Mouse (Mus musculus) MEL-GATA-1-ER (cell line): ENCODE measurements around the gene Hip1r.

Source experiments
- DNase-seq: peaks from one replicate; pipeline ENCODE4 v3.0.0-alpha.2; 2012; ENCODE audit warnings: low read depth; ENCODE audit errors: extremely low read depth

The Hip1r gene

DNA sequence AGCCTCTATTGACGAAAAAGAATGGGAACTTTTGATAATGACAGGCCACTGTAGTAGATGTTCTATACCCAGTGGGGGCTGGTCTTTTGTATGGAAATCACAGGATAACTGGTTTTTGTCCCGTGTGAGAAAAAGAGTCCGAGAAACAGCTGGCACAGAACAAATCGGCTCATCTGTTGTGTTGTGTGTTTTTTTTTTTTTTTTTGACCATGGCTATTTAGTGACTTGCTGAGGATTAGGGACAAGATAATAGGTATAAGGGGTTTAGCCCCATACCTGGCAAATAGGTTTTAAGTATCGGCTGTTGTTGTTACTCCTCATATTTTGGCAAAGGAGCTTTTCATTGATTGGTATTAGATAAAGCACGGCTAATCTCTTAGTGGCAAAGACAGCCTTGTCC lies 975 bp upstream of the Hip1r start:
- DNase-seq, result no peak

DNA sequence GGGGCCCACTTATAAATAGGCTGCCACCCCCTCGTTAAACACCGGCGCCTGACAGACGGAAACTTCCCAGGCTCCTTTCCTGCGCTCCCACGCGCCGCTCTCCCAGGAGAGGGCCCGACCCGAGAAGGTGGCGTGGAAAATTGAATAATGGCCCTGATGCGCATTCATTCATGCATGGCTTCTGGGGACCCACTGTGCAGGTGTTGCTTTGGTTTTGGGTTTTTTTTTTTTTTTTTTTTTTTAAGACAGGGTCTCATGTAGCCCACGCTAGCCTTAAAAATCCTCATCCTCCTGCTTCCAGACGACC lies 704 bp downstream of the Hip1r start:
- no peak for DNase-seq

DNA sequence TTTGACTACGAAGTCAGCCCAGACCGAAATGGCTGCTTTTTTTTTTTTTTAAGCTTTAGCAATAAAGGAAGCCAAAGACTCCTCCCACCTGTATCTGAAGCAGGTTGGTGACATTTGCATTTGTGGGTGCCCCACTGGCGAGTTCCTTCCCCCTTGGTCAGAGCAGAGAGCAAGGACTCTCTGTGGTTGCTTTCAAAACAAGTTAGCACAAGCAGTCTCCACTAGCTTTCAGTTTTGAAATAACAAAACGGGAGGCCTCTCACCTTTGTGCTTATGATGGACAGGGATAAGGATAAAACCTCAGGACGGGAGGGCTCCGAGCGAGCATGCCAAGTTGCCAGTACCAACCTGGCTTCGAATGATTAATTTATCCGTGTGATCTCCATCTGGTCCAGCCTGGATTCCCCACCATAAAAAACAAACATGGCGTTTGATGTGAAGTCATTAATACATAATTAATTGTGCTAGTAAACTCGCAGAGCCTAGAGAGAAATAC lies 1.2 kb downstream of the Hip1r start:
- peak; percentile 24 for DNase-seq

DNA sequence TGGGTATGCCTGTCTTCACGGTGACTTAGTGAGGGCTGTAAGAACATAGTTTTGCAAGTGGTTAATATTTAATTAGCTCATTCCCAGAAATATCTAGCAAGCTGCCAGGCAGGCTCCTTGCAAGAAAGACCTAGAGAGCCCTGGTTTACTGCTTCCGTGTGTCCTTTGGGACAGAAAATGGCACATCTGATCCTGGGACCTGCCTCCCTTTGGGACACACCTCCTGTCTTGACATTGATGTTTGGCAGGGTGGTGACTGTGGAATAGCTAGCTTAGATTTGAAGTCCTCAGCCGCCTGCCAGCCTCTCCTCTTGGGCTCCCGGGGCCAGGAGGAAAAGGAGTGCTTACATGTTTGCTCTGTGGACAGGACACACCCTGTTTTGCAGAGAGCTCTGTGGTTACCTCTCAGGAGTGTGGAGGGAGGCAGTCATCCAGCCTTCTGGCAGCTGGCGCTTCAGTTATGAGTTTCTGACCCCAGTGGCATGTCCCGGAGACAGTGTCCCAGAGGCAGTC lies 2.3 kb downstream of the Hip1r start:
- no peak for DNase-seq

DNA sequence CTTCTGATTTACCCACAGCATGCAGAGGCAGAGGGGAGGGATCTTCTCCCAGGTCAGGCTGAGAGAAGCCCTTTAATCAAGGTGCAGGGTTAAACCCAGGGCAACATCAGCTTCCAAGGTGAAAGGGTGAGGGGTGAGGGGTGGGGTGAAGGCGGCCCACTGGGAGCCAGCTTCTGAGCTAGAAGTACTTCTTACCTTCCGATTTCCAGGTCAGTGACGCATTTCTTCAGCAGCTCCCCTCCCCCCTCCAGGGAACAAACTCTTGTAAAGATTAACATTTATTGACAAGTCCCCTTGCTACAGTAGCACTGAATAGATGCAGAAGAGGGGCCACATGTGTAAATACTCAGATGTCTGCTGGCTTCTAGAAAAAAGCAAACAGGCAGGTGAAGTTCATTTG lies 3.8 kb downstream of the Hip1r start:
- no peak for DNase-seq

DNA sequence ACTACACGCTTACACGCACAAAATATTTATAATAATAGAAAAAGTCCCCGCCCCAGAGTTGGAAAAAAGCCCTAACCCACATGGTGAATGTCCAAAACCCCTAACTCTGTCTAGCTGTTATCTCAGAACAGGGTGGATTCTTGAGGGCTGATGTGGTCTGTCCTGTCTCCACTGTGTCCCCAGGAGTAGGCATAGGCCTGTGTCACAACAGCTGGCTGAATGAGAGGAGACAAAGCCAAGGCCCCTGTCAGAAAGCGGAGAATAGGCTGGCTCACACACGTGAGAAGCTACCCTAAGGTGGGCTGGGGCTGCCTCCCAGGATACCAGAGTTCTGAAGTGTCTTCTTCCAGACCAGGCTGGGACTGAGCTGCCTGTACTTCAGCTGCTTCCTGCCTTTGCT lies 4.7 kb downstream of the Hip1r start:
- DNase-seq, result no peak

DNA sequence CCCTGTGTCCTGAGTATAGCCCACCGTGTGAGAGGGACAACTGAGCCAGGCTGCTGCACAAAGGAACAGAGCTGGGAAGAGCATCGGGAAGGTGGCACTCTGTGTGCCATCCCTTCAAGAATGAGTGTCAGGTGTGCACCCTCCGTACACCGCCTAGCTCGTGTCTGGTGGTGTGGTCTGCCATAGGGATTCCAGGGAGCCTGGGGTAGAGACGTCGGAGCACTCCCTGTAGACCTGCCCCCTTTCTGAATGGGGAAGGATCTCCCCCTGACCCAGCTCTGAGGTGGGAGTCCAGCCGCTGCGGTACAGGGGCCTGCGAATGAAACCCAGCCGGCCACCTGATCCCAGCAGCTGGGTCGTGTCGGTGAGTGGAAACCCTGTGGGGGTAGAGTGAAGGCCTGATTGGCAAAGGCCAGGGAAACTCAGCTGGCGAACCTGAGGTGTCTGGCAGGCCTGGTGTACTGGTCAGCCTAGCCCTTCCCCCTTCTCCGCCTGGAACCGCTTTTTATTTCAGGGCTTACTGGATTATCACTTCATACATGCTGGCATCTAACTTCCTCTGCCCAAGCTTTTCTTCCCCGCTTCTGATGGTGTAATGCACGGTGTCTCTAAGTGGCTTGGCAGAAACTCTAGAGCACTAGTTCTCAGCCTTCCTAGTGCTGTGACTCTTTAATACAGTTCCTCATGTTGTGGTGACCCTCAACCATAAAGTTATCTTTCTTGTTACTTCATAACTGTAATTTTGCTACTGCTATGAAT lies 6.0 kb downstream of the Hip1r start:
- no peak for DNase-seq

DNA sequence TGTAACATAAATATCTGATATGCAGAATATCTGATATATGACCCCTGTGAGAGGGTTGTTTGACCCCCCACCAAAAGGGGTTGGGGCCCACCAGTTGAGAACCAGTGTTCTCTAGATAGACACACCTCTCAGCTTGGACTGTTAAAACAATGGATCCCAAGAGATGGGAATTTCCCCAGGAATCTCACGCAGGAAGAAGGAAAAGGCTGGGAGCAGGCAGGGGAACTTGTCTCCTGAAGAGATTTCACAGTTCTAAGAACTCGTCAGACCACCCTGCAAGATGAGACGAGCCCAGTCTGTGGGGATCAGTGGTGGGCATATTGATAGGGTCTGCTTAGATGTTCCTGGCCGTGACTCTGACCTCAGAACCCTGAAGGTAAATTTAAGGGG lies 6.5 kb downstream of the Hip1r start:
- no peak for DNase-seq

DNA sequence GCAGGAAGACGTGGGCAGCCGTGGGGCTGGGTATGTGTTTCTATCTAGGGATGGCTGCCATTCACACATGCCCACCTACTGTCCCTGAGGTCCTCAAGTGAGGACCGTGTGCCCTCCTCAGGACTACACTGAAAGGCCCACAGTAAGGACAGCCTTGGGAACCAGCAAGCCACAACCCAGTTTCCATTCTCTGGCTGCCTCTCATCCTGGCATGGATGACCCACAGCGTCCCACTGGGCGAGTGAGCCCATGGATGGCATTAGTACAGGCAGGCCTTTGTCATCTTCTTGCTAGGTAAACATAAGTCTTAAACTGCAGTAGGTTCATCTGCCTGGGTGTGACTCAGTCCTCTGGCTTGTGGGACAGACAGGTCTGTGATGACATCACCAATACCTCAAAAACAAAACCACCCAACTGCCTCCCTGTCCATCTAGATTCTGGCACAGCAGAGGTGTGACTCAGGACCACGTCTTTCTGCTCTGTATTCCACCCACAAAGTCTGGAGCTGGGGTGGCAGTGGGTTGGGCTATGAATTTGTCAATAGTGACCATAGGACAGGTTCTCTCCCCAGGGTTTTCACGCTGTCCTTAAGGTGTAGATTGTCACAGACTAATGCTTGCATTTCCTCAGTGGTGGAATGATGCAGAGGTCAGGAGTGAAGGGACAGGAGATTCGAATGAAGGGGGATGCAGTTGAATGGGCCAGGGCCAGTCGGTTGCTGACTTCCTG lies 7.3 kb downstream of the Hip1r start:
- no peak for DNase-seq

DNA sequence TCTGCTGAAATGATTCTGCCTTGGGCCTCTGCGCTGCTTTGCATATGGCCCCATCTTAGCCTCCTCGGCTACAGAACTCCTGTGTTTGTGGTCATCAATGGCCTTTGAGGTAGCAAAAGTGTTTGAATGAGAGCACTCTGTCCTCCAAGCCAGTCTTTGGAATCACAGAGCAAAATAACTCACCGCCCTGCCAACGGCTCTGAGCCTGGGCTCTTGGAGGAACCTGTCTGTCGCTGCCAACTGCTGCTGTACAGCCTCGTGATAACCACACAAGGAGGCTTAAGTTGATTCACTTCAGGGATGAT lies 7.8 kb downstream of the Hip1r start:
- DNase-seq, result no peak

DNA sequence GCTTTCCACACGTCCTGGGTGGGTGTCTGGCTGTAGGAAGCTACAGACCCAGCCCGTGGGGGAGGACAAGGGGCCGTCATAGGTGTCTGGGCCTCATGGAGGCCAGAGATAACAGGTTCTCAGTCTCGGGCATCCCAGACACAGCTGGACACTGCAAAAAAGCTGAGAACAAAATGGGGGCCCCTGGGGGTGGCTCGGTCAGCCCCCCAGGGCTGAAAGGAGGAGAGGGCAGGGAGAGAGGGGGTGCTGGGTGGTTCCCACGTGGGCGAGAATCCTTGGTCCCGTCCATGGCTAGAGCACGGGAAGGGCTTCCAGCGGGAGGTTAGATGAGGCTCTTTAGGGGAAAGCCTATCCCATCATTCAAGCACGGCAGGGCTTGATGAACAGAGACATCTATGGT lies 9.4 kb downstream of the Hip1r start:
- no peak for DNase-seq

DNA sequence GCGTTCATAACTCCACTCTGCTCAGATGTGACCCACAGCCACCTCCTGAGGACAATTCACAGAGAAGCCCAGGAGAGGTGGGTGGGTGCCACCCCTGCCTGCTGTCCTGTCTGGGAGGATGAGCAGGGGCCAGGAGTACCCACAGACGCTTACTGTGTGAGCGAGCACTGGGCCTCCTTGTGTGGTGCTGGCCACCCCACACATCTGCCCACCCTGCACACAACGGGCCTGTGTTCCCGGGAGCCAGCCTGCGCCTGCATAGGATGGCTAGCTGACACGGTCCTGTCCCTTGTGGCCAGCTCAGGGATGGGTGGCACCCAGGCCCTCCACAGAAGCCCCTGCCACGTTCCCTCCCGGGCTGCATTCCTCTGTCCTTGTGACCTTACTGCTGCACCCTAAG lies 12.0 kb downstream of the Hip1r start:
- DNase-seq, result no peak

DNA sequence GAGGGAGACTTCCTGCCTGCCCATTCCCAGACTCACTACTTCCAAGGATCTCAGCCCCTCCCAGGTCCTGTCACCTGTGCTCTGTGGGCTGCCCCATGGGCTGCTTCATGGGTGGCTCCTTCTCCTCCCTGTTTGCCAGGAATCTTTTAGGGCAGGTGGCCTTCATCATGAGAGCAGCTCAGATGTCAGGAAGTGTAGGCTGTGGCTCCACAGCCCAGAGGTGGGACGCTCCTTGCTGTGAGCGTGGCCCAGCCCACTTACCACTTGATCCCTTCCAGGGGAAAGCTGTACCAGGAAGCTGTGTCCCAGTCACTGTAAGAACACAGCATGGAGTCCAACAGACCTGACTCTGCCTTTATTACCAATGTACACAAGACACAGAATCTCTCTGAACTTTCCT lies 13.5 kb downstream of the Hip1r start:
- DNase-seq, result no peak

DNA sequence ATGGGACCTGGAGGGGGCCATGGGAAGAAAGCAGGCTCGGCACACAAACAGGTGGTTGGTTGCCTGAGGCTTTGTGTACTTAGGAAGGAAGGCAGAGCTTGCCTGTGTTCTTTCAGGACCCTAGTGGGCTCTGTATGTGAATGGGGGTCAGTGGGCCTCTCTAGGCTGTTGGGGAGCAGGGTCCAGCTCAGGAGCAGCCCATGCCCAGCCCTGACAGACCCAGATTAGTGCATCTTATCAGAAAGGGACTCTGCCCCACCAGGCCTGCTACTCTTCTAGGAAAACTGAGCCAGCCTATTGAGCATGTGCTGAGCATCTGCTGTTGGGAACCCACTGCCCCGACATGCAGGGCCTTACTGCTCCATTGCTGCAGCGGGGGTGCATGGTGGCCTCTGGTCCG lies 14.1 kb downstream of the Hip1r start:
- DNase-seq, result no peak

DNA sequence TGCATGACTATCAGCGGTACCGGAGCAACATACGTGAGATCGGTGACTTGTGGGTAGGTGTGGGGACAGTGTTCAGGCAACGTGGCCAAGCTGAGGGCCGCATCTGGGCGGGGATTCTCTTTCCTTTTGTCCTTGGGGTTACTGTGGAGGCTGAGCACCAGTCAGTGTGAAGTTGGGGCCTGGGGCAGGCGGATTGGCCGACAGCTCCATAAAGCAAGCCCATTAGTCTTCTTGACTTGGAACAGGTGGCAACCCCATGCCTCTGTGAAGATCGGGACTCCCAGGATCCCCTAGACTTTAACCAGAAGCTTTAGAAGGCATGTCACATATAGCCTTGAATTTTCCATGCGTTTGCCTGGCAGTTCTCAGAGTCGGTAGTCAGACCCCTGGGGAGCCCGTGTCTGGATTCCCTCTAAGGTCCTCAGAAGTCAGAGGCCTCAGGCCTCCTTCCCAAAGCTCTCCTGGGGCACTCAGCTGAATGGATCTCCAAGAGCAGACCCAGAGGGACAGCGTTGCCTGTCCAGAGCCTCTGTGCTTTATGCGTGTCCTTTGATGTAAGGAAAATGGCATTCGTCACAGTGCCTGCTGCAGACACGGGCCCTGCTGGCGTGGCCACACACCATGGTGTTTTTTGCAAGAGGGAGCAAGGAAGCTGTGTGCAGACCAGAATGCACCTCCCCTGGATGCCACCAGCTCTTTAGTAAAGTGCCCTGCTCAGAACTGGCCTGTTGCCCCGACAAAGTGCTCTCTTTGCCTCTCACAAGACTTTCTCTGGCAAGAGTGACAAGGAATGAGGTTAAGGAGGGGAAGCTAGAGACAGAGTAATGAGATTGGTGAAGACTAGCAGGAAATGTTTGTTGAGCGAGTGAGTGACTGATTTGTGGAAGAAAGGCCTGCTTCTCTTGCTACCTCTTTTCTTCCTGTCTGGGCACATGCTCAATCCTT lies 16.8 kb downstream of the Hip1r start:
- no peak for DNase-seq

DNA sequence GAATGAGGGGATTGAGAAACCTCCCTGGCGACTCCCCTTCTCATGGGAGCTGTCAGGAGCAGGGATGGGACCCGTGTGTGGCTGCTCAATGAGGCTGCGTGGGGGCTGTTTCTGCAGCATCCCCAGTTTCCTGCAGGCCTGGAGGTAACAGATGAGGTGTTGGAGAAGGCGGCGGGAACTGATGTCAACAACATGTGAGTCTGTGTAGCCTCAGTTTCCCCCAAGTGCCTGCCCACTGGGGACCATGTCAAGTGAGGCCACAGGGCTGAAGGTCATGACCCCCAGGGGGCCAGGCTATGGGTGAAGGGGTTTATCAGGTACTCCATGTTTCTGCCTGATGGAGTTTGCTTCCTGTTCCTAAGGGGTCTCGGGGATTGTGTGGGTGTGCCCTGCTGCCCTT lies 17.9 kb downstream of the Hip1r start:
- DNase-seq, result no peak

DNA sequence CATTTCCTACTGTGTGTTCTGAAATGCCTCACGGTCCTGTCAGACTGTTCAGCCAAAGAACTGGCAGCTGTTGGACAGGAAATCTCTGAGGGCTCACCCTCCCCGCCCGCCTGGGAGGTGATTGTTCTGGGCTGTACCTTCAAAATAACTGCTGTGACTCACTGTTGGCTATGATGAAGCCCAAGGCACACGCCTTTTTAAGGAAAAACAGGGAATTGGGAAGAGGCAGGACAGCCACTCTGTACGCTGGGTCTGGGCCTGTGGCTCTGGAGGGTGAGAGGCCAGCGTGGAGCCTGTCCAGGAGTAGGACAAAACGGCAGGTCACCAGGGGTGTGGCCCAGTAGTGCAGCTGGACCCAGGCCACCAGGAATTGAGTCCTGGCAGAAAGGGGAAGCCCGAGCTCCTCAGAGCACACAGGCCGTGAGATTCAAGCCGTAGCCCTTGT lies 18.8 kb downstream of the Hip1r start:
- no peak for DNase-seq

DNA sequence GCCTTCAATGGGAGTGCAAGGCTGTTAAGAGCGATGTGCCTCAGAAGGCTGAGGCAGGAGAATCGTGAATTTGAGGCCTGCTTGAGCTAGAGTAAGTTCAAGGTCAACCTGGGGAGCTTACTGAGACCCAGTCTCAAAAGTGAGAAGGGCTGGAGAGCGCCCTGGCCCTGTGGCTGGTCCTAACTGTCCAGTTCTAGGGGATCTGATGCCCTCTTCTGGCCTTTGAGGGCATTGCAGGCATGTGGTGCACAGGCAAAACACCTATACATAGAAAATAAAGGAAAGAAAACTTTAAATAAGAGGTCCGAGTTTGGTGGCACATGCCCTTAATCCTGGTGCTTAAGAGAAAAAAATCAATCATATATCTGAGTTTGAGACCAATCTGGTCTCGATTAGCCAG lies 19.4 kb downstream of the Hip1r start:
- no peak for DNase-seq

DNA sequence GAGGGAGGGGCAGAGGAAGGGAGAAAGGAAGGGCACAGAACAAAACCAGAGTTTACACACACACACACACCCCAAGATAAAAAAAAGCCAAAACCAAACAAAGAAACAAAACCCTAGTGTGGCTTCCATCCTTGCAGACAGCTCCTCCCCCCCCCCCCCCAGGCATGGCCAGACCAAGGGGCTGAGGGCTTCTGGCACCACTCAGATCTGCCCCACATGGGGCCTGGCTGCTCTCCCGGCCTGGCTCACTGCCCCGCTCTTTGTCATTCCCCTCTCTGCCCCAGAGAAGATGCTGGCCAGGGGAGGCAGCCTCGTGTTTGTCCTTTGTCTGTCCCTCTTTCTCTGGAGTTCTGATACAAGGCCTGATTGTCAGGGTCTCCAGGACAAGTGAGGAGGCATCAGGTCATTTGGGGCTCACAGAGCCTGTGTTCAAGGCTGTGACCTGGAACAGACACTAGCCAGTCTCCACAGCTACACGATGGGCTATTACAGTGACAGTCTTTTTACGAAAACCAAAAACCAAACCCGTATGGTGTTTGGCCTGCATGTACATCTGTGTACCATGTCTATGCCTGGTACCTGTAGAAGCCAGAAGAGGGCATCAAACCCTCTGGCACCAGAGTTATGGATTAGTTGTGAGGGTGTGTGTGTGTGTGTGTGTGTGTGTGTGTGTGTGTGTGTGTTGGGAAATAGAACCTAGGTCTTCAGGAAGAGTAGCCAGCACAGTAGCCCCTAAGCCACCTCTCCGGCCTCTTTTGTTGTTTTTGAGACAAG lies 20.0 kb downstream of the Hip1r start:
- DNase-seq, result no peak

DNA sequence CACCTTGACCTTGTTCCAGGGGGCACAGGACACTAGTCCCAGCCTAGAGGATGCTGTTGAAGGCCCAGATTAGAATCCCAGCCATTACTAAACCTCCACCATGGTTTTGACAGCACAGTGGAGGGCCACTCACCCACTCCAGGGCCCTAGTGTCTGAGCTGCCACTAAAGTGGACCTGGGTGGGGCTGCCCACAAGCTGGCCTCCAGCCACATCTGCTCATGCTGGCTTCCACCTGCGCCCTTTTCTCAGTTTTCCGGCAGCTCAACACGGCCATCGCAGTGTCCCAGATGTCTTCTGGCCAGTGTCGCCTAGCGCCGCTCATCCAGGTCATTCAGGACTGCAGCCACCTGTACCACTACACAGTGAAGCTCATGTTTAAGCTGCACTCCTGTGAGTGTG lies 21.0 kb downstream of the Hip1r start:
- DNase-seq, result no peak

DNA sequence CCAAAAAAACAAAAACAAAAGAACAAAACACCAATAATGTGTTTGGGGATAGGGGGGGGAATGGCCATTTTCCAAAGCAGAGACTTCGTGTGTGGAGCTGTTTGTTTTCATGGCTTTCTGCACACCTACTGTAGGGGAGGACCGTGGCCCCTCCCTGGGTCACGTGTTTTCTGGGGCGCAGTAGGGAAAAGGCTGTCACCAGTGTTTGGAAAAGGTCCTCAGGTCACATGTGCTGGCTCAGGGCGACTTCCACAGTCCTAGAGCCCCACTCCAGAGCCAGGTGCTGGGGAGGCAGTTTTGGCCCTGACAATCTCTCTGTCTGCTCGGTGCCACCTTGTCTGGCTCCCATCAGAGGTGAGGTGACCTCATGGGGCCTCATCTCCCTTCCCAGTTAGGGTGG lies 22.0 kb downstream of the Hip1r start:
- DNase-seq, result no peak
